Mouse (Mus musculus): ENCODE measurements at regions not wholly inside any gene's neighbourhood (a gene's known extent, or its start where the extent isn't known, plus 50 kb on each side); places are given as distances from the start of the nearest gene placed in this dataset.

GRCm38 (mm10) chr9:41766533-41766920 is 357.6 kb downstream of the Sorl1 start:
- peak in 1 of 2 experiments; percentile 39 for DNase-seq (ENCODE audit: low spot score in 2 of 2)

- DNase-seq (ENCODE audit: low spot score in 2 of 2), result no peak
Observed at GRCm38 (mm10) chr9:41765816-41766532, 358.1 kb downstream of the Sorl1 start.

DNA sequence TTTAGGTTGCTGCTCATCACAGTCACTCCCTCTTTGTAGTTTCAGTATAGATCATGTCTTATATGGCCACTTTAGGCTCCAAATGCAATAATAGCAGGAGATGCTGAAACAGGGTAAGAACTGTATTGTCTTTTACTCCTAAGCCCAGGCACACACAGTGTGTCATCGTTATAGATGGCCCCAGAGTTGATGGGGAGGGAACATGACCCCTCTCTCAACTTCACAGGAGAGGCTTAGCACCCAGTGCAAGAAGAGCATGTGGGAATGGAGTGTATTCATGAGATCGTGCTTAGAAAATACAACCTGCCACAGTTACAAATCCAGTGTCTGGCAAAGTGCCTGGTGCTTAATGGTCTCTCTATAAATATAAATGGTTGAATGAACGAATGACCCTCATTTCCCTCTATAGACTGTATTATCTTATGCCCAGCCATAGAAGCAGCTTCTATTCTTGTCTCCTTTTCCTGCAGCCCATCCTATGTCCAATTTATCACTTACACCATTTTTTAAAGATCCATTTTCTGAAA is 363.0 kb downstream of the Sorl1 start:
- DNase-seq (ENCODE audit: low spot score in 2 of 2), result no peak

DNA sequence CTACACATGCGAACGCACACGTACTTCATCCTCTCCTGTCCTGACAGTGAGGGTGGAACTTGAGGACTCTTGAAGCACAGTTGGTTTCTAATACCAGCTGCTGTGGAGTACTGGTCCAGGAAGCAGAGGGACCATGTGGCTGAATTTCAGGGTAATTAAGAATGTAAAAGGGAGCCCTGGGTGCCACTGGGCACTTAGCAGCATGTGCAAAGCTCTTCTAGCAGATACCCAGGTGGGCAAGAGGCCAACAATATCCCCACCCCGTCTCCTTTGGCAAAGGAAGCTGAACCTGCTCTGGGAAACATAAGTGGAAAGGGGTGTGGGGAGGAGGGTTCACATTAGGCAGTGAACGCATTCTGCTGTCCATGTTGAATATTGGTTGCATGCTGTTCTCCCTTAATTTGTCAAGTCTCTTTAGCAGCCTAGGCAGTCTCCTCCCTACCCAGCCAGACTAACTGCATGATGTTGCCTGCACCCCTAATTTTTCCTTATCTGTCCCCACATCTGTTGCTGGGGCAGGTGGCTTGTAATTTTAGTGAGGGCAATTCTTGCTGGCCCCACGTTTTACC is 369.6 kb downstream of the Sorl1 start:
- no peak for DNase-seq (ENCODE audit: low spot score in 2 of 2)

DNA sequence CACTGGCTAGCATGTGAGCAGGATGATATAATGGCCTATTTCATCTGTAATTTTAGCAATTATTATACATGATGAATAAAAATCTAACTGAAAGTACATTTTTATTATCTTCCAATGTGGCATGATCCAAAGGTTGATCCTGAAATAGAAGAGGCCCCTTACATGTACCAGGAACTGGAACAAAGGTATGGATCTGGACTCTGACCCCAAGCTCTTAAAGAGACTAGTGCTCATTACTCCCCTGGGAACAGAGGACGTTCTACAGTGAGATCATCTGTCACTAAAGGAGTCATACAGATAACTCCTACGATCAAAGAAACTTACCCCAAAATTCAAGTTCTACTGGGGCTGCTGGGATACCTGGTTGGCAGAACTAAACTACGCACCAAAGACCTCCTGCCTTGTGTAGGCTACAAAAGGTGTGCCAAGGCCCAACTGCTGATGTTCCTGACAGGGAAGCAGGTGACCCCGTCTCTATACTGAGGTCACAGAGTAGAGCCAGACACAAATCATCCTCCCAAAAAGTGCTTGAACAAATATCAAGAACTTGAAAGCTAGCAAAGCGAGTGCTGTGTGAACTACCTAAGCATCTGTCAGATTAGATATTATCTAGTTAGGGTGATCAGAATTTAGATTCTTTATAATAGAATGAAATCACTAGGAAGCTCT is 378.0 kb downstream of the Sorl1 start:
- no peak for DNase-seq (ENCODE audit: low spot score in 2 of 2)

DNA sequence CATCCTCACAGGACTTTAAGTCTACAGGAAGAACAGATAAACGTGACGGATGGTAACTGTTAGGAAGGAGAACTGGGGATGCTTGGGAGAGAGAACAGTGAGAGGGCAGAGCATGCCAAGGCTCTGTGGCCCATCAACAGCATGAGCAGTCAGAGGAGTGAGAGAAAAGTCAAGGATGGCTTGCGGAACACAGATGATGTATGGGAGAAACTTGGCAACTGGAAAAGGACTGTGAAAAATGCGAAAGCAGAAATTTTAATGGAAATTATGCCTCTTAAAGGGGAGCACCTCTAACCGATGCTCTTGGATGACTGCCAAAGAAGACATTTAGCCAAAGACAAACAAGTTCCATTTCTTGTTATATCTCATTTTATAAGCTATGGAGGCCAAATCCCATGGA is 382.6 kb downstream of the Sorl1 start:
- no peak for DNase-seq (ENCODE audit: low spot score in 2 of 2)

DNA sequence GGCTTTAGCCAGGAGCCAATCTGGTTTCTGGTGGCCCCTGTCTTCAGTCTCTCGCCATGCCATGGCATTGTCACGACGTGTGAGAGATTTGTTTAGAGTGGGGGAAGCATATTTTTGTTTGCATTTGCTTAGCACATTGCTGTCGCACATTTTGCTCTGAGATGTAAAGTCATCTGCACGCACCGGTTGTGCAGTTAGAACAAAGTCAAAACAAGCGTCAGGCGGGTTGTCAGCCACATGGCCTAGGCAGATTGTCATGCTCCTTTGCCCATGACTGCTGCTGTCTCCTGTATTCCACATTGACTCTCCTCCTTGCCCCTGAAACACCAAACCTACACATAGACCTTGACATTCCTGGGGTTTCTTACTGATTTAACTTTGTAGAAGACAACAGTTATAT is 383.6 kb downstream of the Sorl1 start:
- no peak for DNase-seq (ENCODE audit: low spot score in 2 of 2)

DNA sequence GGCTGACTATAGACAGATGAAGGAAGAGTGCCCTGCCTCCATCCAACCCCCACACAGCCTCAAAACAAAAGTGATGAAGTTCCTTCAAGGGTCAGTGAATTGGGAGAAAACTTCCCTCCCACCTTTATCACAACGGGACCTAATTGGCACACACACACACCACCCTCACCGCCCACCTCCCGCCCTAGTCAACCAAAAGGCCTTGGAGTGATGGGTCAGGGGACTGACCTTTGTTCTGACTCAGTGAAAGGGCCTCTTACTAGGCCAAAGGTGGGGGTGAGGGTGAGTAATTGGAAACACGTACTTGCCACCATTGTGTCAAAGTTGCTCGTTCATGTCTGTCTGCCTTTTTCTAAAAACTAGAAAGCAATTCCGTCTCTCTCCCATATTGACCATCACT is 386.4 kb downstream of the Sorl1 start:
- DNase-seq (ENCODE audit: low spot score in 2 of 2), result no peak

GRCm38 (mm10) chr9:41736881-41737280 is 387.2 kb downstream of the Sorl1 start:
- DNase-seq (ENCODE audit: low spot score in 2 of 2), result no peak

GRCm38 (mm10) chr9:41736234-41736859 is 387.8 kb downstream of the Sorl1 start:
- DNase-seq (ENCODE audit: low spot score in 2 of 2), result no peak

DNA sequence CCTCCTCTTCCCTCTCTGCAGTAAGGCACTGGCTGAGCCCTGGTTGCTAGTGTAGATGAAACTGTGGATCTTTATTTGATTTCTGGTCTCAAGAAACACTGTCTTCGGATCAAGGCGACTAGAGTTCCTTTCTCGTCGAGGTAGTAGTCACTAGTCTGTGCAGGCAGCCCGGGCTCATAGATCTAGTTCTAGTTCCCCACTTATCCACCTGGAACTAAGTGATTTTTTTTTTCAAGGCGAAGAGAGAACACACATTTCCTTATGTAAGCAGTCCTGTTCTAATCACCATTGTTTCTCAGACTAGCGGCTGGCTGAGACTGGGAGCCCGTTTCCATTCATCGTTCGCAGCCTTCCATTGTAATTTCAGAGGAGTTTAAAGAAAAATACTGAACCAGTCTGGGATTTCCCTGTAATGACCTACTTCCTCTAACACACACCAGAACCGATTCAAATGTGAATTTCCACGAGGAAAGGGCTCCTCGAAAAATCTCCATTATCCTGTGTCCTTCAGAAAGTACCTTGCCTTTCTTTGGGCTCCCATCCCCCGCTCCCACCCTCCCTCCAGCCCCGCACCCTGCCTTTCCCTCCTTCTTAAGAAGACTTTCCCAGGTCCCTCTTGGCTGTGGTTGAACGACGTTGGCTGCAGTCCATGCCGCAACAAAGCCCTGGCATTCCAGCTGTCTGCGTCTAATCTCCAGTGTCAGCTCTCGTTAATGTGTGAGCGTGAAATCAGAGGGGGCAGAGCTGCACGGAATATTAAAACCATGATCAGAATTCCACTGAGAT is 388.5 kb downstream of the Sorl1 start:
- DNase-seq (ENCODE audit: low spot score in 2 of 2), result peak; percentile 62 to 83

DNA sequence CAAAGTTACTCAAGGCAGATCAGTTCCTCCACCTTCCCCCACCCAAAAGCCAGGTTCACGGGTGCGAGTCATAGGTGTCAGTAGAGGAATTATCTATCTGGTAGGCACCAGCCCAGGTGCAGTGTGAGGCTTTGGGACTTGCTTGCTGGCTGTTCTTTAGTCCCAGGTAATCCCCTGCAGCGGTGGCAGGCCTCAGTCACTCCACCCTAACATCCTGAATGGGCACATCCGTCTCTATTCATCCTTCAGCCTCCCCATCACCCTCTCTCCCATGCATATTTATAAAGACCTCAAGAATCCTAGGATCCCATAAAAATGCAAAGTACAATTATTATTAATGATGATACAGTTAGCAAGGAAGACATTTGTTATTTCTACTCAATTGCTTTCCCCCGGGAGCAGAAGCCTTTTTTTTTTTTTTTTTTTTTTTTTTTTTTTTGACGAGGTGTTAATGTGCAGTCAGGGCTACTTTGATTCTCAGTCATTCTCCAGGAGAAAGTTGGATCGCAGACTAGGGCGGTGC is 389.1 kb downstream of the Sorl1 start:
- DNase-seq (ENCODE audit: low spot score in 2 of 2), result no peak

DNA sequence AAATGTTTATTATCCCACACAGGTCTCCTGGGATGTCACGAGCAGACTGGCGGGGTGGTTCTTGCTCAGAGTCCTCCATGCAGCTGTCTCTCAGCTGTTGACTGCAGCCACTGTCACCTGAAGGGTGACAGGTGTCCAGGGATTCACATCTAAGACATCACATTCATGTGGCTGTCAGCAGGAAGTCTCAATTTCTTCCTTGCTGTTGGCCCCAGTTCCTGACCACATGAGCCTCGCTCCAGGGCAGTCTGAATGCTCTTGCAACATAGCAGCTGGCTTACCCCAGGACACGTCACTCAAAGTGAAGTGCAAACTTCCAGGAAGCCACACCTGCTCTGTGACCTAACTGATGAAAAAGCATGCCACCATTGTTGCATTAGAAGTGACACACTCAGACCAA is 402.5 kb downstream of the Sorl1 start:
- no peak for DNase-seq (ENCODE audit: low spot score in 2 of 2)

DNA sequence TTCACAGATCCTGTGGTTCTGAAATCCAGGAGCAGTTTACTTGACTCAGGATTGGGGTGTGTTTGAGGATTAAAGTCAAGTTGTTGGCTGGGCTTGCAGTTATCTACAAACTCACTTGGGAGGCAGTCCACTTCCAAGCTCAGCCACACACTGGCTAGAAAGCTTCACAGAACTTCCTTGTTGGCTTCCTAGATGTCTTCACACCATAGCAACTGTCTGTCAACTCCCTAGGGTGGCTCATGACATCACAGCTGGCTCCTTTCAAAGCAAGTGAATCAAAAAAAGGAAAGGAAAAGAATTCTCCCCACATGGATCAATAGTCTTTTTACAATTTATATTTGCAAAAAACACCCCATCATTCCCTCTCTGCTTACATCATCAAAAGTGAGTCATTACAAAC is 408.9 kb downstream of the Sorl1 start:
- DNase-seq (ENCODE audit: low spot score in 2 of 2), result no peak

DNA sequence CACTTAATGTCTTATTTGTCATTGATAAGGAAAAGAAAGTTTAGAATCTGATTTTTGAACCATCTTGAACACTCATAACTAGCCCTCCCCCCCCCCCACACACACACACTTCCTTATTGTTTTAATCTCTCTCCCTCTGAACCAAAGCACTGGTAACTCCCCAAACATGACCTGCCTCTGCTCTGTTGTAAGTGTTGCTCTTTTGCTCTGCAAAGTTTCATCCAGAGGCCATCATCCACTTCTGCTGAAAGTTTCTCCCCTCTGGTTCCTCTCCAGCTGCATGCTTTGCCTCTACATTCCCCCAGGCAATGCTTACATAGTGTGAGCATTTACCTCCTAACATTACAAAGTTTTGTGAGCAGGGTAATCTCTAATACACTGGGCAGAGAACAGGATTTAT is 418.1 kb downstream of the Sorl1 start:
- no peak for DNase-seq (ENCODE audit: low spot score in 2 of 2)

GRCm38 (mm10) chr9:41705461-41705903 is 418.6 kb downstream of the Sorl1 start:
- DNase-seq (ENCODE audit: low spot score in 2 of 2), result no peak

DNA sequence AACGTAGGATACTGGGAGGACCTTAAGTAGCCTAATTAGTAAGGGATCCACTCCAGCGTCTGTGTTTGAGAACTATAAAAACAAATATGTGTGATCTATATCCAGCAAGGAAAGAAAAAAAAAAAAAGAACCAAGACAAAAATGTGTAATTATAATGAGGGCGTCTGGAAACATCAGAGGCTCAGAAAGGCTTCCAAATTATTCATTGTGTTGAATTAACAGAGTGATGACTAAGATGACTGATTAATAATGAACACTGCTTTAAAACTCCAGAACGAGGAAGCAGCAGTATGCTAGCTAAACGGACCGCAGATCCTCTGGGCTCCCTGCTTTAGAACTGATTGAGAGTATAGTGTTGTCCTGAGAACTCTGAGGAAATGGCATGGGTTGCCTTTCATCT is 421.0 kb downstream of the Sorl1 start:
- no peak for DNase-seq (ENCODE audit: low spot score in 2 of 2)

- peak in 1 of 2 experiments; percentile 6 for DNase-seq (ENCODE audit: low spot score in 2 of 2)
Observed at GRCm38 (mm10) chr9:41700683-41701082, 423.4 kb downstream of the Sorl1 start.

- DNase-seq (ENCODE audit: low spot score in 2 of 2), result no peak
Observed at GRCm38 (mm10) chr9:41699031-41699430, 425.1 kb downstream of the Sorl1 start.

GRCm38 (mm10) chr9:41697611-41698467 is 426.3 kb downstream of the Sorl1 start:
- DNase-seq (ENCODE audit: low spot score in 2 of 2), result peak; percentile 41 to 48

Measured in left cerebral cortex, adult 9 months (tissue).